Mouse (Mus musculus) spleen, adult 2 months (tissue): ENCODE data around the gene Tgtp2. TPM values are rescaled to one million over a fixed set of nuclear protein-coding genes. Genes with fewer than 3 reads are reported as not detected.
A peak's percentile ranks its signal among the peaks of the same experiment; 100 is the strongest.
"Not testable (repeated sequence)": the region's sequence is repeated elsewhere in the genome, so short reads cannot be mapped to it uniquely, and the experiment has no call there.

ENCODE experiments used
- DNase-seq, 2 experiments: peaks; one replicate each; pipeline versions ENCODE4 v3.0.0 to v3.0.0-alpha.2; 2012 to 2021; ENCODE audit warnings: low spot score in 2 of 2, low read depth in 1 of 2
- H3K27ac ChIP-seq: fragments of 200-500 bp; 2 replicates; pipeline ENCODE4 v1.5.1; 2012; ENCODE audit warnings: low read length, inconsistent platforms; ENCODE audit not compliant: insufficient read depth
- H3K27me3 ChIP-seq: fragments of 200-500 bp; 2 replicates; pipeline ENCODE4 v1.6.1; 2012; ENCODE audit warnings: mild to moderate bottlenecking, moderate library complexity, low read length, inconsistent platforms; ENCODE audit not compliant: control insufficient read depth, insufficient read depth
- H3K36me3 ChIP-seq: fragments of 200-500 bp; 2 replicates; pipeline ENCODE4 v1.6.1; 2012; ENCODE audit warnings: mild to moderate bottlenecking, low read length, inconsistent platforms; ENCODE audit not compliant: control insufficient read depth, insufficient read depth
- H3K4me1 ChIP-seq: fragments of 200-500 bp; 2 replicates; pipeline ENCODE4 v1.6.1; 2011; ENCODE audit warnings: inconsistent platforms; ENCODE audit not compliant: control insufficient read depth, insufficient read depth, insufficient read length
- H3K4me3 ChIP-seq: fragments of 200-500 bp; 2 replicates; pipeline ENCODE4 v1.5.1; 2011; ENCODE audit warnings: mild to moderate bottlenecking, inconsistent platforms; ENCODE audit not compliant: insufficient read depth, insufficient read length; ENCODE audit errors: extremely low read depth
- CTCF ChIP-seq: fragments of 200-500 bp; IDR thresholded peaks from 2 replicates; pipeline ENCODE4 v1.5.1; 2011; ENCODE audit warnings: mild to moderate bottlenecking, inconsistent platforms; ENCODE audit not compliant: insufficient read depth, insufficient read length, insufficient replicate concordance; ENCODE audit errors: extremely low read depth
- POLR2A ChIP-seq: fragments of 200-500 bp; IDR thresholded peaks from 2 replicates; pipeline ENCODE4 v1.6.1; 2011; ENCODE audit warnings: low read depth, low read length, inconsistent platforms
- WGBS: fragments of 180-500 bp; shearing (Covaris S2); methylation state at CpG from one replicate; pipeline ENCODE4 v1.1.7; 2018; 5-methylcytosine and 5-hydroxymethylcytosine counted together
- polyA plus RNA-seq: library from polyadenylated mRNA; depleted of rRNA; stranded (reverse); fragments of >200 nt; gene quantifications from 2 replicates; pipeline ENCODE4 v1.2.3, GENCODE M21; 2012; rRNA removed

Gene Tgtp2
- polyA plus RNA-seq = 7.1 and 19.6 TPM in 2 replicates

- not testable (repeated sequence) for H3K36me3 ChIP-seq, H3K27me3 ChIP-seq, H3K4me1 ChIP-seq, DNase-seq
- peak within 1 kb of the TSS; percentile 27; the same call in 1 of the 2 replicates for H3K4me3 ChIP-seq
- H3K27ac ChIP-seq = peak within 1 kb of the TSS; percentile 77
- 4% methylated on average over 5 of the region's 5 CpGs for WGBS
These were observed at the start of gene Tgtp2 for GRCm38 (mm10) chr11:49063713-49064469. Gene Tgtp2, minus strand, starts transcription at chr11:49064206.

- Histone ChIP-seq H3K27ac (no peak overlapping the region), H3K27me3 (no peaks in the 10 kb centered on the region), H3K36me3 (no peaks in the 10 kb centered on the region), H3K4me3 (no peak overlapping the region), H3K4me1 (no peaks in the 10 kb centered on the region)
- DNase-seq = no peak
- TF ChIP-seq CTCF (no peak), POLR2A (no peak)
- 91% methylated on average over 6 of the region's 6 CpGs for WGBS
These were observed 48.7 kb upstream of the Tgtp2 start for GRCm38 (mm10) chr11:49112624-49113219.

GRCm38 (mm10) chr11:49111000-49111399 lies 47.0 kb upstream of the Tgtp2 start:
- H3K4me3 ChIP-seq = no peak overlapping the region
- H3K27ac ChIP-seq = no peak overlapping the region
- H3K36me3 ChIP-seq = no peaks in the 10 kb centered on the region
- DNase-seq = no peak
- WGBS = 84% methylated on average over 1 of the region's 1 CpGs
- TF ChIP-seq POLR2A = no peak
- TF ChIP-seq CTCF = no peak
- no peaks in the 10 kb centered on the region for H3K4me1 ChIP-seq
- no peaks in the 10 kb centered on the region for H3K27me3 ChIP-seq

- no peaks in the 10 kb centered on the region for H3K4me1 ChIP-seq
- H3K27ac ChIP-seq = no peak overlapping the region
- H3K36me3 ChIP-seq = no peaks in the 10 kb centered on the region
- WGBS = 45% methylated on average over 1 of the region's 1 CpGs
- no peak overlapping the region for H3K4me3 ChIP-seq
- peak; percentile 30 to 33 for DNase-seq
- peak; percentile 37; the same call in 1 of the 2 replicates for TF ChIP-seq CTCF
- no peak for TF ChIP-seq POLR2A
- no peaks in the 10 kb centered on the region for H3K27me3 ChIP-seq
These were observed 44.8 kb upstream of the Tgtp2 start for GRCm38 (mm10) chr11:49108833-49109232.

GRCm38 (mm10) chr11:49107650-49108537 lies 43.9 kb upstream of the Tgtp2 start:
- no peaks in the 10 kb centered on the region for H3K36me3 ChIP-seq
- no peak overlapping the region for H3K4me3 ChIP-seq
- TF ChIP-seq CTCF = no peak
- TF ChIP-seq POLR2A = no peak
- WGBS = 76% methylated on average over 10 of the region's 10 CpGs
- no peaks in the 10 kb centered on the region for H3K4me1 ChIP-seq
- no peak overlapping the region for H3K27ac ChIP-seq
- DNase-seq = no peak
- H3K27me3 ChIP-seq = no peaks in the 10 kb centered on the region

GRCm38 (mm10) chr11:49105752-49106151 lies 41.7 kb upstream of the Tgtp2 start:
- Histone ChIP-seq H3K4me1 (peaks cover 8% of the 10 kb centered on the region; the same call in 1 of the 2 replicates), H3K36me3 (no peaks in the 10 kb centered on the region), H3K27me3 (no peaks in the 10 kb centered on the region), H3K27ac (no peak overlapping the region), H3K4me3 (no peak overlapping the region)
- WGBS = 70% methylated on average over 1 of the region's 1 CpGs
- no peak for DNase-seq
- TF ChIP-seq POLR2A = no peak
- TF ChIP-seq CTCF = no peak
